Mouse (Mus musculus): ENCODE results near the gene Gprin1. TPM values are rescaled to one million over a fixed set of nuclear protein-coding genes. Genes with fewer than 3 reads are reported as not detected.
"Not testable (repeated sequence)": the region's sequence is repeated elsewhere in the genome, so short reads cannot be mapped to it uniquely, and the experiment has no call there.

Gene Gprin1
- polyA plus RNA-seq, 1 experiment from 2014 or later = not detected

DNA sequence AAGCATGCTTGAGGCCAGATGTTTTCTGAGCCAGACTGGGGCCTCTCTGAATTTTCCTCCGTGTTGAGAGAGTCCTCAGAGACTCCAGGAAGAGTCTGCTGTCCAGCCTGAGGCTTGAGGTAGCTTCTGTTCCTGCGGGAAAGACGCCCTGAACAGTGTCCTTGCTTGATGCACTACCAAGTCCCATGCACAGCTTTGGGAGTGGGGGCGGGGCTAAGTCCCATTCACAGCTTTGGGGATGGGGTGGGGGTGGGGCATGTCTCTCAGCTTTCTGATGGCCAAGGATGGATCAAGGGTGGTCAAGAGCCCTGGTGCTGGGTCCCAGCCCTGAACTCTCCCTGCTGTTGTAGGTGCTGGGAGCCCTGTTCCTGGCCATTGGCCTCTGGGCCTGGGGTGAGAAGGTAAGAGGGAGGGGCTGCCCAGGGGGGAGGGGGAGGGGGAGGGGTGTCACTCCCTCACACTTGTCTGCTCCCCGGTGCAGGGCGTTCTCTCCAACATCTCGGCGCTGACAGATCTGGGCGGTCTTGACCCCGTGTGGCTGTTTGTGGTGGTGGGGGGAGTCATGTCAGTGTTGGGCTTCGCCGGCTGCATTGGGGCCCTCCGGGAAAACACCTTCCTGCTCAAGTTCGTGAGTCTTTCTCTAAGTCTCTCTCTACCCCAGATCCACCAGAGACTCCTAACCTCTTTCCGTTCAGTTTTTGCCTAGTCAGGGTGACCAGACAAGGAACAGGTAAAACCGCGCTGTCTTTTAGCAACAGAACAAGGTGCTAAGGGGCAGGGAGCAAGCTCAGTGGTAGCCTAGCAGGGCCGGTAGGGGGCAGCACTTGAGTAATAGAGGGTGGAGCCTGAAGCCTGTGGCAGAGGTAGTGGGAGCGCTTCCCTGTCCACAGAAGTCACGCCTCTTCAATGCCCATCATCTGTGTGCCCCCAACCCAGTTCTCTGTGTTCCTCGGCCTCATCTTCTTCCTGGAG is 42.9 kb upstream of the Gprin1 start:
- 25% methylated on average over 21 of the region's 21 CpGs for WGBS (ENCODE audit: insufficient replicate concordance)
- peak; percentile 39 for DNase-seq
- H3K27me3 ChIP-seq (ENCODE audit: insufficient read depth, low read length) = peaks cover 31% of the 10 kb centered on the region
- ATAC-seq = no peak
- H3K36me3 ChIP-seq (replicated peaks; ENCODE audit: insufficient read depth, low read length) = no peaks in the 10 kb centered on the region
- peak; percentile 40 for TF ChIP-seq CTCF (IDR thresholded peaks at IDR 0.05; ENCODE audit: low read depth)
- no peak for TF ChIP-seq EP300 (IDR thresholded peaks at IDR 0.05; ENCODE audit: low read depth)
- no peak overlapping the region for H3K9ac ChIP-seq (replicated peaks)
- peaks cover 16% of the 10 kb centered on the region for H3K4me1 ChIP-seq (ENCODE audit: insufficient read depth)
- H3K9me3 ChIP-seq (ENCODE audit: low read length) = no peaks in the 10 kb centered on the region
- H3K4me3 ChIP-seq (ENCODE audit: low read depth, low read length) = no peak overlapping the region
- no peak overlapping the region for H3K4me2 ChIP-seq (ENCODE audit: low read depth, low read length)
- no peak overlapping the region for H3K27ac ChIP-seq (ENCODE audit: low read depth)

DNA sequence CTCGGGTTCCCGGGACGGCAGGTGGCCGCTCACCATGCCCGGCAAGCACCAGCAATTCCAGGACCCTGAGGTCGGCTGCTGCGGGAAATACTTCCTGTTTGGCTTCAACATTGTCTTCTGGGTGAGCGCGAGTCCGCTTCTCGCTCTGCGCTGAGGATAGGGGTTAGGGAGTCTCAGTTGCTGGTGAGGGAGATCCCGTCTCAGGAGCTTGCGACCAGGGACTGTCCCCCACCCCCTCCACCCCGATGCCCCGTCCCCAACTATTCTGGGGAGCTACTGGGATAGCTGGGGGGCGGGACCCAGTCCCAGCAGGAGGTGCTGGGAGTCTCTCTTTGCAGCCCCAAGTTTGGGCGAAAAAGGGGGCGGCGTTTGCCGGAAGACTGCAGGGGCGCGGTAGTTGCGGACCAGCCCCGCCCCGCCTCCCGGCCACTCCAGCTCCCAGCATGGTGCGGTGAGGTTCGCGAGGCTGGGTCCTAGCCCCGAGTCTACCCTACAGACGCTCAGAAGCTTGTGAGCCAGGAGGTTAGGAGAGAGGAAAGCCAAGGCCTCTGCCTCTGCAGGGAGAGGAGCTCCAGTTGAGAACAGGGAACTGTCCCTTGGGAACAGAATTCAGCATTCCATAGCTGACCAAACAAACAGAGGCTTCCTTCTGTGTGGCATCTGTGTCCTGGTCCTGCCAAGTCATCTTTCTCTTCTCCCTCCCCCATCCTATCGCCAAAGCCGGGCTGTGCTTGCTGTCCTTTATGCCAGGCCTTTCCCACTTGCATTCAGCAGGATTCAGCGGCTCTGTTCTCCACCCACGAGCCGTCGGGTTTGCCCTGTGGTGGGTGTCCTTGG is 40.1 kb upstream of the Gprin1 start:
- 4% methylated on average over 37 of the region's 38 CpGs for WGBS (ENCODE audit: insufficient replicate concordance)
- Histone ChIP-seq H3K4me2 (ENCODE audit: low read depth, low read length) (peak overlapping the region; percentile 91), H3K4me1 (ENCODE audit: insufficient read depth) (peaks cover 16% of the 10 kb centered on the region), H3K27ac (ENCODE audit: low read depth) (no peak overlapping the region; the same call in 1 of the 2 replicates), H3K9ac (replicated peaks) (peak overlapping the region; percentile 50), H3K4me3 (ENCODE audit: low read depth, low read length) (peak overlapping the region; percentile 51), H3K27me3 (ENCODE audit: insufficient read depth, low read length) (peaks cover 33% of the 10 kb centered on the region), H3K36me3 (replicated peaks; ENCODE audit: insufficient read depth, low read length) (no peaks in the 10 kb centered on the region), H3K9me3 (ENCODE audit: low read length) (no peaks in the 10 kb centered on the region)
- DNase-seq (peak; percentile 40), ATAC-seq (peak; percentile 8; the same call in 1 of the 2 replicates)
- TF ChIP-seq CTCF (IDR thresholded peaks at IDR 0.05; ENCODE audit: low read depth) (no peak), EP300 (IDR thresholded peaks at IDR 0.05; ENCODE audit: low read depth) (no peak)

DNA sequence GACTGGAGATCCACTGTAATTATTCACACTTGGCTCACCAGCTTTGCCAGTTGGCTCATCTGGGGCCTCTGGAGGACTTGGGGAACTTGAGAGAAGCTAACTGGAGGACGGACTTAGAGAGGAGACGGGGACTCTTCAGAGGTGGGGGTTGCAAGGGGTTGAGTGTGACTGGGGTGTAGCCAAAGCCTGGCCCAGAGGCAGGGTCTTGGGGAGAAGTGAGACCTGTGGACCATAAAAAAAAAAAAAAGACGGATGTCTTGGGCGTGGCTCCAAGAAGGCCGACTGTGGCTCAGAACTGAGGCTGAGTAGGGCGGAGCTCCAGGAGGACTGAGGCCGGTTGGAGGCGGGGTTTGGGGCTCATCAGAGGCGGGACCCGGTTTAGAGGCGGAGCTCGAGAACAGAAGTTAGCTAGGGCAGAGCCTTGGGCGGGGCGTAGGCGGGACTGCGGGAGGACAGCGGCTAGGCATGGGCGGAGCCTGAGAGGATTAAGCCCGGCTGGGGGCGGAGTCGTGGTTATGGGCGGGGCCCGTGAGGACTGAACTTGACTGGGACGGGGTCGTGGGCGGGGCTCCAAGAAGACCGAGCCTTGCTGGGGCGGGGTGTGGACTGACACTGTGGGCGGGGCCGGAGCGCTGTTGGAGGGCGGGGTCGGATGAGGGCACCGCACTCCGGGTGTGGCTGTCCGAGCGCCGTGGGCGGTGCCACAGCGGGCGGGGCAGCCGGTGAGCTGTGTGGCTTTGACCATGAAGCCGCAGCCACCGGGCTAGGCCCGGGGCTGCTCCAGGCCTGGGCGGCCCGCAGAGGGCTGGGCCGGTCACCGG is 39.3 kb upstream of the Gprin1 start, which contains the start of gene Tspan17:
Gene Tspan17, plus strand, starts transcription at position 638 of the 821 bp plus-strand sequence.
- 2% methylated on average over 46 of the region's 49 CpGs for WGBS (ENCODE audit: insufficient replicate concordance)
- H3K27ac ChIP-seq (ENCODE audit: low read depth) = no peak within 1 kb of the TSS; the same call in 1 of the 2 replicates
- TF ChIP-seq CTCF (IDR thresholded peaks at IDR 0.05; ENCODE audit: low read depth) = no peak
- TF ChIP-seq EP300 (IDR thresholded peaks at IDR 0.05; ENCODE audit: low read depth) = no peak
- H3K36me3 ChIP-seq (replicated peaks; ENCODE audit: insufficient read depth, low read length) = no peaks in the 10 kb centered on the region
- peaks cover 16% of the 10 kb centered on the region for H3K4me1 ChIP-seq (ENCODE audit: insufficient read depth)
- H3K4me3 ChIP-seq (ENCODE audit: low read depth, low read length) = peak within 1 kb of the TSS; percentile 51
- peaks cover 33% of the 10 kb centered on the region for H3K27me3 ChIP-seq (ENCODE audit: insufficient read depth, low read length)
- no peaks in the 10 kb centered on the region for H3K9me3 ChIP-seq (ENCODE audit: low read length)
- ATAC-seq (peak; percentile 89), DNase-seq (peak; percentile 93)
- H3K4me2 ChIP-seq (ENCODE audit: low read depth, low read length) = peak within 1 kb of the TSS; percentile 91
- H3K9ac ChIP-seq (replicated peaks) = peak within 1 kb of the TSS; percentile 50

DNA sequence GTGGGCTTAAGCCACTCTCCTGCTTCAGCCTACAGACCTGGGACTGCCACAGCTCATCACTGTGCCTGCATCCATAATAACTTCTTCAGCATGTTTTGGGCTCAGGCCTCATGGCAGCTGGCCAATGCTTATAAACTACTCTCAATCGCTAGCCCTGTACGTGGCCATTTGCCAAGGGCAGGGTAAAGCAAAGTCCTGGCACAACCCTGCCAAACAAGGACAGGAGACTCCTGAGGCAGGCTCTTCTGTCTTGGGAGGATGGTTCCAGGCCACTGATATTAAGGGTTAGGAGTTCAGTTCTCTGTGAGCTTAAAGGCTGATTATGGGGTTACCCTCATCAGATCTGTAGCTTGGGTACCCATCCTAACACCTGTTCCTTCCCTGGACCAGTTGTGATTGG is 37.9 kb upstream of the Gprin1 start:
- not testable (repeated sequence) for H3K36me3 ChIP-seq (replicated peaks; ENCODE audit: insufficient read depth, low read length); H3K9ac ChIP-seq (replicated peaks); H3K4me2 ChIP-seq (ENCODE audit: low read depth, low read length); DNase-seq; H3K27ac ChIP-seq (ENCODE audit: low read depth); H3K9me3 ChIP-seq (ENCODE audit: low read length); ATAC-seq; H3K4me3 ChIP-seq (ENCODE audit: low read depth, low read length)
- WGBS (ENCODE audit: insufficient replicate concordance) = 63% methylated on average over 2 of the region's 2 CpGs
- peaks cover 33% of the 10 kb centered on the region for H3K27me3 ChIP-seq (ENCODE audit: insufficient read depth, low read length)
- peaks cover 16% of the 10 kb centered on the region for H3K4me1 ChIP-seq (ENCODE audit: insufficient read depth)

DNA sequence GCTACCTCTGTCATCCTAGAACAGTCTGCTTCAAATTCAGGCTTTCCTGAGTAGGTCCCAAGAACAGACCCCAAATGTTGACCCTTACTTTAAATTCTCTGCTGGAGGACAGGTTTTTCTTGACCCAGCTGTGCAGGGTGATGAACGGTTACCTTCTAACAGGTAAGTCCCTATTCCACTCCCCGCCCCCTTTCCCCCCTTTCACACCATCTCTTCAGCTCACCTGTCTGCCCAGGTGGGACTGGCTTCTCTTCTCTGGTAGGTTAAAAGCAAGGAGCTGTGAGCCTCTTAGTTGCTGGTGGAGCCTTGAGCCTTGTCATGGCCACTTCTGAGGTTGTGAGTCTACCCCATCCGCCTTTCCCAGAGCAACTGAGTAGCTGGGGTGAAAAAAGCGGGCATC is 34.0 kb upstream of the Gprin1 start, which contains the start of gene Eif4e1b:
Gene Eif4e1b, plus strand, starts transcription at position 301 of the 400 bp plus-strand sequence.
- no peak within 1 kb of the TSS for H3K4me2 ChIP-seq (ENCODE audit: low read depth, low read length)
- H3K9me3 ChIP-seq (ENCODE audit: low read length) = no peaks in the 10 kb centered on the region
- WGBS (ENCODE audit: insufficient replicate concordance) = 73% methylated on average over 4 of the region's 4 CpGs
- peaks cover 6% of the 10 kb centered on the region; the same call in 1 of the 2 replicates for H3K27me3 ChIP-seq (ENCODE audit: insufficient read depth, low read length)
- TF ChIP-seq EP300 (IDR thresholded peaks at IDR 0.05; ENCODE audit: low read depth) = no peak
- TF ChIP-seq CTCF (IDR thresholded peaks at IDR 0.05; ENCODE audit: low read depth) = no peak
- no peaks in the 10 kb centered on the region for H3K36me3 ChIP-seq (replicated peaks; ENCODE audit: insufficient read depth, low read length)
- DNase-seq (no peak), ATAC-seq (no peak)
- H3K27ac ChIP-seq (ENCODE audit: low read depth) = no peak within 1 kb of the TSS
- H3K9ac ChIP-seq (replicated peaks) = no peak within 1 kb of the TSS
- H3K4me1 ChIP-seq (ENCODE audit: insufficient read depth) = no peaks in the 10 kb centered on the region
- no peak within 1 kb of the TSS for H3K4me3 ChIP-seq (ENCODE audit: low read depth, low read length)
